Mouse (Mus musculus): ENCODE measurements around the gene Mrps18a. TPM values are rescaled to one million over a fixed set of nuclear protein-coding genes. Genes with fewer than 3 reads are reported as not detected.

Gene Mrps18a
- 58.4 TPM for polyA plus RNA-seq (2014; fragmentation: Illumina TruSeq; extraction: RNeasy Lipid Tissue Mini Kit (QIAGEN cat#74804); ENCODE audit: low read depth, low replicate concordance)

DNA sequence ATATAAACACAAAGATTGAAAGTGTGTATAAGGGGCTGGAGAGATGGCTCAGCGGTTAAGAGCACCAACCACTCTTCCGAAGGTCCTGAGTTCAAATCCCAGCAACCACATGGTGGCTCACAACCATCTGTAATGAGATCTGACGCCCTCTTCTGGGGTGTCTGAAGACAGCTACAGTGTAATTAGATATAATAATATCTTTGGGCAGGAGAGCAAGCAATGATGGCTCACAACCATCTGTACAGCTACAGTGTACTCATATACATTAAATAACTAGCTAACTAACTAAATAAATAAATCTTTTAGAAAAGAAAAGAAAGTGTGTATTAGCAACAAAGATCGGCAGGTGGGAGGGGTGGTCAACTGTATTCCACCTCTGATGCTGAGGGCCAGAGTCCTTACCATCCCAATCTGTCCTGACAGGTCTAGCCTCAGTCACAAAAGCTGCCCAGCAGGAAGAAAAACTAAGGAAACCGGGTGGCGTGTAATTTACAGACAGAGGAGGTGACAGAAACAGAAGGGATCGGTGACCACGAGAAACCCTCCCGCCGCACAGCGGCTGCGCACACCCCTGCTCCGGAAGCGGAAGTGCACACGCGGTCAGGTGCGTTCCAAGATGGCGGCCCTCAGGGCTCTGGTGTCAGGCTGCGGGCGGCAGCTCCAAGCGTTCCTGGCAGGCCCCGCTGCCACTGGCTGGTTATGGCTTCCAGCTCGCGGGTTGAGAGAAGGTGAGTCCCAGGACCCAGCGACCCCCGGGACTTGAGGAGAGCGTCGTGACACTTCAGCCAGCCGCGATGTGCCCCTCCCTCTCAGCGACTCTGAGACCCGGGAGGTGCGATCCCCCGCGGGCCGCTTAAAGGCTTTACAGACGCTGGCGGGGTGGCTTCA lies at the start of gene Mrps18a:
Gene Mrps18a (plus strand): TSS at position 585 of the 888 bp plus-strand sequence.

DNA sequence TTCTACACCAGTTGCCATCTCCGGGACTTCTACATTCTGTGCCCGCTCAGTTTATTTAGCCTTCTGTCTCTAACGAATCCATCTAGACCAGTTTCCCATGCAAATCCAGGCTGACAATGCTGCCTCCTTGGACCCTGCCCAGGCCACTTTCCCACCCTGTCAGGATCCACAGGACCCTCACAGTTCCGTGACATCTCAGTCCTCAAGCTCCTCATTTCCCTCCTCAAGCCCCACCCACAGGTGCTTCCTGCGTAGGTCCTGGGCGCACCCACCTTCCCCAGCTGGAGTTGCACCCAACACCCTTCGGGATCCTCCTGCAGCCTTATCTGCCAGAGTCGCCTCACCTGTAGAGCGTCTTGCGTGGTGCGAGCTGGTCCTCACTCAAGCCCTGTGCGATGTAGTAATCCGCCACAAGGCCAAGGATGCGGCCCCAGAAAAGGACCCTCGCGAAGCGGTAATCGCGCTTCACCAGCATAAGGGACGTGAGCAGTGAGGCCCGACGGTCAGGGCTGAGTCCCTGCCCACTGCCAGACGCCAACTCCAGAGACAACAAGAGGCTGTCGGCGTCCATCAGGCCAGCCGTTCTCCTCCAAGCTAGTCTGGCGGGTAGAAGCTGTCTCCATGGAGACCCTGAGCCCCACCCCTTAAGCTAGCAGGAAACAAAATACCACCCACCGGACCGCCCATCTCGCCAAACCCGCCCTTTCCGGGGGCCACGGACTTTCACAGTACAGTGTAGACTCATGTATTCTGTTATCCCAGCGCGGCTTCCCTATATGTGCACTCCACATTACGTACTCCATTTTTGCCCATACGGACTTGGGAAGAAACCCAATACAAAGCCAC lies 33.0 kb downstream of the Mrps18a start, which contains the start of gene Rsph9:
Gene Rsph9 (minus strand): TSS at position 639 of the 846 bp plus-strand sequence.

DNA sequence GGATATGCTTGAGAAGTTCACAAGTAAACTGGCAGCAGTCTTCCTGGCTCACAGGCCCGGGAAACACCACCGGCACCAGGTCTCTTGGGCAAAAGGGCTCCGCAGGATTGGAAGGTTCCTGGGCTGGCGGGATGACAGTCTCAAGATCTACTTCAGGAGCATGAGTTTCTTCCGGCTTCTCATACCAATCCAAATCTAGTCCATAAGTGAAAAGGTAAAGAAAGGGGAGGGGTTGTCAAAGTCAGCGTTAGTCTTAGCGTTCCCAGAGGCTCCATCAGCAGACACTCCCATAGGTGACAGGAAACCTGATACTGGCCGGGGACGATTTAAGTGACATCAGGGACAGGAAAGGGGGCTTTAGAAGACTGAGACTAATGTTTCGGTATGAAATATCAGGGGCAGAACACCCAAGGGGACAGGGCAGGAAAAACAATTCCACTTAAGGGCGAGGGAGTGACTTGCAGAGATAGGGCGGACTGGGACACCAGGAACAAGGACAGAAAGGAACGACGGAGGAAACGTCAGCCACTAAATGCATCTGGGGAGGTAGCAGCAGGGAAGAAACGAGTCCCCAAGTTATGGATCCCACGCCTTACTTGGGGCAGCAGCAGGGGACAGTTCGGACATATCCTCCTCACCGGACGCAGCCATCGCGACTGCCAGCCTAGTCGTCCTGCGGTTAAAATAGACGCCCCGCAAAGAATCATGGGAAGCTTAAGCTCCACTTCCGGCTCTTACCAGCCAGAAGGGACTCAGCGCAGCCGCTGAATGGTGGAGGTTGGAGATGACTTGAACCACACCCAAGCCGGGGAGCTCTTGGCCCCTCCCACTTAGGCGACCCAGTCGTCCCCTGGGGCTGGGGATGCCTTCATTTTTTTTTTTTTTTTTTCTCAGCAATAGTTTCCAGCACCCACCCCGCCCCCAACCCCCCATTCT lies 42.3 kb downstream of the Mrps18a start, which contains the start of gene Mad2l1bp:
Gene Mad2l1bp (minus strand): TSS at position 707 of the 936 bp plus-strand sequence.

DNA sequence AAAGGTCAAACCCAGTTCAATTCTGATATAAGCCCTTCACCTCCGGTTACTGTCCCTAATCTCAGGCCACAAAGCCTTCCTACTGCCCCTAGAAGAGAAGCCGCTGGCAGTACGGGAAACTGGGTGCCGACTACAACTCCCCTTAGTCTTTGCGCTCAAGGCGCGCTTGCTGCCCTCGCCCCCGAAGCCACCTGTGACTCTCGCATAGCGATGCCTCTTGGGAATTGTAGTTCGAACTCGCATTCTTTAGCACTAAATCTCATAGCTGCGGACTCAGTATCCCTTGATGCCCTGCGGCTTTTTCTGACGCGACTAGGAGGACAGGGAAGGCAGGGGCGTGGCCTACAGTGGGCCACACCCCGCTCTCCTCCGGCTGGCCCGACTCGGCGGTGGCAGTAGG lies 49.9 kb downstream of the Mrps18a start, which contains the start of gene Gtpbp2:
Gene Gtpbp2 (plus strand): TSS at position 347 of the 400 bp plus-strand sequence.

Other genes starting within 250 kb of the Mrps18a start
- gene Vegfa, start 78.6 kb upstream of the Mrps18a start, polyA plus RNA-seq (2014; fragmentation: Illumina TruSeq; extraction: RNeasy Lipid Tissue Mini Kit (QIAGEN cat#74804); ENCODE audit: low read depth, low replicate concordance) = 205 TPM
- gene Rsph9, start 33.2 kb downstream of the Mrps18a start, polyA plus RNA-seq (2014; fragmentation: Illumina TruSeq; extraction: RNeasy Lipid Tissue Mini Kit (QIAGEN cat#74804); ENCODE audit: low read depth, low replicate concordance) = 9.6 TPM
- gene Mad2l1bp, start 42.6 kb downstream of the Mrps18a start, polyA plus RNA-seq (2014; fragmentation: Illumina TruSeq; extraction: RNeasy Lipid Tissue Mini Kit (QIAGEN cat#74804); ENCODE audit: low read depth, low replicate concordance) = 16.1 TPM
- gene Gtpbp2, start 50.0 kb downstream of the Mrps18a start, polyA plus RNA-seq (2014; fragmentation: Illumina TruSeq; extraction: RNeasy Lipid Tissue Mini Kit (QIAGEN cat#74804); ENCODE audit: low read depth, low replicate concordance) = 84.3 TPM
- 7.0 TPM for gene Polh, start 91.7 kb downstream of the Mrps18a start, polyA plus RNA-seq (2014; fragmentation: Illumina TruSeq; extraction: RNeasy Lipid Tissue Mini Kit (QIAGEN cat#74804); ENCODE audit: low read depth, low replicate concordance)
- gene Xpo5, start 91.8 kb downstream of the Mrps18a start, polyA plus RNA-seq (2014; fragmentation: Illumina TruSeq; extraction: RNeasy Lipid Tissue Mini Kit (QIAGEN cat#74804); ENCODE audit: low read depth, low replicate concordance) = 38.0 TPM
- gene Polr1c, start 137.1 kb downstream of the Mrps18a start, polyA plus RNA-seq (2014; fragmentation: Illumina TruSeq; extraction: RNeasy Lipid Tissue Mini Kit (QIAGEN cat#74804); ENCODE audit: low read depth, low replicate concordance) = 43.5 TPM
- gene Yipf3, start 137.1 kb downstream of the Mrps18a start, polyA plus RNA-seq (2014; fragmentation: Illumina TruSeq; extraction: RNeasy Lipid Tissue Mini Kit (QIAGEN cat#74804); ENCODE audit: low read depth, low replicate concordance) = 74.0 TPM
- gene Lrrc73, start 142.5 kb downstream of the Mrps18a start, polyA plus RNA-seq (2014; fragmentation: Illumina TruSeq; extraction: RNeasy Lipid Tissue Mini Kit (QIAGEN cat#74804); ENCODE audit: low read depth, low replicate concordance) = 2.0 TPM
- 23.2 TPM for gene Tjap1, start 172.0 kb downstream of the Mrps18a start, polyA plus RNA-seq (2014; fragmentation: Illumina TruSeq; extraction: RNeasy Lipid Tissue Mini Kit (QIAGEN cat#74804); ENCODE audit: low read depth, low replicate concordance)
- 2.8 TPM for gene Dlk2, start 186.4 kb downstream of the Mrps18a start, polyA plus RNA-seq (2014; fragmentation: Illumina TruSeq; extraction: RNeasy Lipid Tissue Mini Kit (QIAGEN cat#74804); ENCODE audit: low read depth, low replicate concordance)
- gene Abcc10, start 217.4 kb downstream of the Mrps18a start, polyA plus RNA-seq (2014; fragmentation: Illumina TruSeq; extraction: RNeasy Lipid Tissue Mini Kit (QIAGEN cat#74804); ENCODE audit: low read depth, low replicate concordance) = 6.6 TPM

Data from adipose tissue, adult 10 weeks (tissue).